Mouse (Mus musculus): ENCODE measurements around the gene 2010111I01Rik.

GRCm38 (mm10) chr13:63239877-63240671 lies 275.4 kb downstream of the 2010111I01Rik start:
- no peak for TF ChIP-seq CTCF (IDR thresholded peaks at IDR 0.05; ENCODE audit: control insufficient read depth, insufficient read depth, low read length)
- TF ChIP-seq POLR2A (IDR thresholded peaks at IDR 0.05; ENCODE audit: borderline replicate concordance, control insufficient read depth, low read depth, low read length), result peak; percentile 76
